28 mouse cellular contexts compared by ENCODE assay signal in genomic region chr5:51860496-51860895, GRCm38 (mm10).
"Had no signal": no experiment of that assay in that cellular context is flagged by ENCODE, and none has a peak within 500 bp of the region (broad histone marks: within the 10 kb centered on the region; RNA-seq: fewer than 3 reads in every experiment).

No protein-coding gene starts in this region.

- H3K27ac ChIP-seq: limb, embryonic 10.5 days; limb, embryonic 12.5 days; limb, embryonic 13.5 days; limb, embryonic 15.5 days; liver, embryonic 12.5 days; liver, embryonic 13.5 days; liver, embryonic 14.5 days; liver, embryonic 15.5 days; lung, embryonic 15.5 days; macrophage; midbrain, embryonic 10.5 days; midbrain, embryonic 12.5 days; midbrain, embryonic 13.5 days; midbrain, embryonic 15.5 days; neural tube, embryonic 12.5 days had no signal

- H3K4me3 ChIP-seq: limb, embryonic 10.5 days; limb, embryonic 12.5 days; limb, embryonic 13.5 days; limb, embryonic 15.5 days; liver, embryonic 12.5 days; liver, embryonic 13.5 days; liver, embryonic 15.5 days; lung, embryonic 15.5 days; megakaryocyte, embryonic 14.5 days; midbrain, embryonic 10.5 days; midbrain, embryonic 12.5 days; midbrain, embryonic 13.5 days; midbrain, embryonic 15.5 days; myocyte; neural tube, embryonic 12.5 days had no signal

- H3K27me3 ChIP-seq: limb, embryonic 12.5 days; limb, embryonic 13.5 days; limb, embryonic 15.5 days; liver, embryonic 12.5 days; liver, embryonic 13.5 days; liver, embryonic 15.5 days; lung, embryonic 15.5 days; megakaryocyte, embryonic 14.5 days; midbrain, embryonic 12.5 days; midbrain, embryonic 13.5 days; midbrain, embryonic 15.5 days; neural tube, embryonic 12.5 days had no signal

- H3K36me3 ChIP-seq: limb, embryonic 10.5 days; limb, embryonic 12.5 days; limb, embryonic 13.5 days; limb, embryonic 15.5 days; liver, embryonic 12.5 days; liver, embryonic 13.5 days; liver, embryonic 15.5 days; lung, embryonic 15.5 days; midbrain, embryonic 10.5 days; midbrain, embryonic 12.5 days; midbrain, embryonic 13.5 days; midbrain, embryonic 15.5 days; neural tube, embryonic 12.5 days had no signal

- H3K9me3 ChIP-seq: limb, embryonic 10.5 days; limb, embryonic 12.5 days; limb, embryonic 13.5 days; limb, embryonic 15.5 days; liver, embryonic 12.5 days; liver, embryonic 13.5 days; liver, embryonic 15.5 days; lung, embryonic 15.5 days; megakaryocyte, embryonic 14.5 days; midbrain, embryonic 10.5 days; midbrain, embryonic 12.5 days; midbrain, embryonic 13.5 days; midbrain, embryonic 15.5 days; neural tube, embryonic 12.5 days had no signal

- H3K9ac ChIP-seq: limb, embryonic 12.5 days; limb, embryonic 13.5 days; limb, embryonic 15.5 days; liver, embryonic 12.5 days; liver, embryonic 13.5 days; liver, embryonic 14.5 days; liver, embryonic 15.5 days; liver, postnatal 0 days; lung, embryonic 14.5 days; lung, embryonic 15.5 days; midbrain, embryonic 12.5 days; midbrain, embryonic 13.5 days; midbrain, embryonic 15.5 days; neural tube, embryonic 12.5 days had no signal

- H3K4me1 ChIP-seq: limb, embryonic 10.5 days; limb, embryonic 12.5 days; limb, embryonic 13.5 days; limb, embryonic 15.5 days; liver, embryonic 12.5 days; liver, embryonic 13.5 days; liver, embryonic 15.5 days; lung, embryonic 15.5 days; megakaryocyte, embryonic 14.5 days; midbrain, embryonic 10.5 days; midbrain, embryonic 12.5 days; midbrain, embryonic 13.5 days; midbrain, embryonic 15.5 days; neural tube, embryonic 12.5 days had no signal

- DNase-seq: left cerebral cortex, postnatal 4 days; liver; liver, embryonic 13.5 days; liver, postnatal 0 days; lung, adult 18-20 months; lung, adult 2 months; lung, embryonic 14.5 days; lung, postnatal 10 days; lung, postnatal 14 days; lung, postnatal 36 days; lung, postnatal 4 days; midbrain, embryonic 14.5 days had no signal
